Mouse (Mus musculus) liver, adult 2 months (tissue): ENCODE measurements around the gene Gng7. TPM values are rescaled to one million over a fixed set of nuclear protein-coding genes. Genes with fewer than 3 reads are reported as not detected.
"Not testable (repeated sequence)": the region's sequence is repeated elsewhere in the genome, so short reads cannot be mapped to it uniquely, and the experiment has no call there.

Experiments
- DNase-seq: peaks from one replicate; pipeline ENCODE4 v3.0.0-alpha.2; 2011; ENCODE audit warnings: low read depth, low spot score; ENCODE audit errors: extremely low read depth
- H3K27ac ChIP-seq: fragments of 200-500 bp; replicated peaks from 2 replicates; pipeline ENCODE4 v1.5.1; 2012; ENCODE audit warnings: low read depth, mild to moderate bottlenecking, control low read depth, inconsistent platforms, low read length; ENCODE audit not compliant: insufficient read depth
- H3K27me3 ChIP-seq: fragments of 200-500 bp; 2 replicates; pipeline ENCODE4 v1.6.1; 2012; ENCODE audit warnings: mild to moderate bottlenecking, moderate library complexity, low read length, inconsistent platforms; ENCODE audit not compliant: control insufficient read depth, insufficient read depth
- H3K36me3 ChIP-seq: fragments of 200-500 bp; 2 replicates; pipeline ENCODE4 v1.6.1; 2012; ENCODE audit warnings: low read length, inconsistent platforms; ENCODE audit not compliant: control insufficient read depth, insufficient read depth
- H3K4me1 ChIP-seq: fragments of 200-500 bp; 2 replicates; pipeline ENCODE4 v1.6.1; 2011; ENCODE audit warnings: low read length; ENCODE audit not compliant: control insufficient read depth, insufficient read depth
- H3K4me3 ChIP-seq: fragments of 200-500 bp; 2 replicates; pipeline ENCODE4 v1.5.1; 2011; ENCODE audit warnings: low read depth, mild to moderate bottlenecking, control low read depth, low read length, moderate library complexity; ENCODE audit not compliant: insufficient read depth
- H3K79me2 ChIP-seq: fragments of 200-500 bp; 2 replicates; pipeline ENCODE4 v1.6.1; 2012; ENCODE audit warnings: inconsistent platforms, mild to moderate bottlenecking, low read length, moderate library complexity; ENCODE audit not compliant: control insufficient read depth, insufficient read depth
- H3K9ac ChIP-seq: fragments of 200-500 bp; 2 replicates; pipeline ENCODE4 v1.6.1; 2012; ENCODE audit warnings: low read depth, mild to moderate bottlenecking, control low read depth, inconsistent platforms, low read length
- CTCF ChIP-seq: fragments of 200-500 bp; IDR thresholded peaks from 2 replicates; pipeline ENCODE4 v1.5.1; 2011; ENCODE audit warnings: low read depth, low read length, control low read depth
- POLR2A ChIP-seq: fragments of 200-500 bp; IDR thresholded peaks from 2 replicates; pipeline ENCODE4 v1.6.1; 2011; ENCODE audit warnings: low read length, control low read depth; ENCODE audit not compliant: insufficient read depth; ENCODE audit errors: extremely low read depth
- WGBS: fragments of 180-500 bp; shearing (Covaris S2); methylation state at CpG from one replicate; pipeline ENCODE4 v1.1.7; 2018; 5-methylcytosine and 5-hydroxymethylcytosine counted together
- polyA plus RNA-seq: library from polyadenylated mRNA; depleted of rRNA; stranded (reverse); fragments of >200 nt; gene quantifications from 2 replicates; pipeline ENCODE4 v1.2.3, GENCODE M21; 2012
- total RNA-seq: library from RNA; depleted of rRNA; stranded (reverse); fragments of >200 nt; gene quantifications from 2 replicates; pipeline ENCODE4 v1.2.3, GENCODE M21; 2014

Gng7 gene
- total and polyA plus RNA-seq, 2 experiments: 0.09 to 0.65 TPM

DNA sequence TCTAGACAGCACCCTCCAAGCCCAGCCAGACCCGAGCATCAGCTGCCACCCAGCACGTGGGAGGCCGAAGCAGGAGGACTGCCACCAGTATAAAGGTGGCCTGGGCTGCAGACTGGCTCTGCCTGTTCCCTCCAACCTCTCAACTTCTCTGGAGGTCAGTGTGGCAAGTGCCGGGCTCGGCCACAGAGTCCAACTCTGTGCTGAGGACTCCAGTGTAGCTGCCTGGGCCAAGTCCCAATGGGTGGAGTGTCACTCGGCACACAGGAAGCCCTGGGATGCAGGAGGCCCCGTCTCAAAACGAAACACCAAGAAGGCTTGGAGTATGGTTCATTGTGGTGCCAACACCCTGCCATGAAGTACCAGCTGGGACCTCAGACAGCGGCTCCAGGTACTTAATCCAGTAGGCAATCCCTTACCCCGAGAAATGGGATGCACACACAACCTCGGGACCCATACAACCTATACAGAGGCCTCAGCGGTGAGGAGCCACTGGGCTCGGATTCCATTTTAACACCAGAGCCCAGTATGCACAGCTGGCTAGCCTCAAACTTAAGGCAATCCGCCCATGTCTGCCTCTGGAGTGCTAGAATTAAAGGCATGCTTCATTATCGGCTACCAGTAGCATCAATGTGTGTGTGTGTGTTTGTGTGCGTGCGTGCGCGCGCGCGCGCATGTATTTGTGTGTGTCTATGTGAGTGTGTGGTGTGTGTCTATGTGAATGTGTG, 42.8 kb upstream of the Gng7 start:
- H3K9ac ChIP-seq: no peak overlapping the region
- peaks cover 49% of the 10 kb centered on the region for H3K79me2 ChIP-seq
- TF ChIP-seq POLR2A (no peak), CTCF (no peak)
- H3K4me1 ChIP-seq: peaks cover 21% of the 10 kb centered on the region
- peak; percentile 72 for DNase-seq
- H3K27ac ChIP-seq: no peak overlapping the region
- WGBS: 69% methylated on average over 23 of the region's 23 CpGs
- H3K36me3 ChIP-seq: no peaks in the 10 kb centered on the region
- no peaks in the 10 kb centered on the region for H3K27me3 ChIP-seq
- no peak overlapping the region for H3K4me3 ChIP-seq

DNA sequence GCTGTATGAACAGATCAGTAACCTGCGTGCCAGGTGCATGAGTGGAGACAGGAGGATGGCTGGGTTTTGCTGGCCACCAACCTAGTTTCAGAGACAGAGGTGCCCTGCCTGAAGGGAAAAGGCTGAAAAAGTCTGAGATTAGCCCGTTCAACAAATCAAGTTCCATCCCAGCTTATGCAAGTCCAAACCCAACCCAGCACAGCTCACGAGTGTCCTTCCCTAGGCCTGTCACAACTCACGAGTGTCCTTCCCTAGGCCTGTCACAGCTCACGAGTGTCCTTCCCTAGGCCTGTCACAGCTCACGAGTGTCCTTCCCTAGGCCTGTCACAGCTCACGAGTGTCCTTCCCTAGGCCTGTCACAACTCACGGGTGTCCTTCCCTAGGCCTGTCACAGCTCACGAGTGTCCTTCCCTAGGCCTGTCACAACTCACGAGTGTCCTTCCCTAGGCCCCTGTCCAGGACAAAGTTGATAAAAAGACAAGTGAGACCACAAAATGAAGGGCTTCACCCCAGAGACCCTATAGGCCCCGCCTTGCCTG, 41.1 kb upstream of the Gng7 start:
- not testable (repeated sequence) for DNase-seq, H3K27ac ChIP-seq, H3K36me3 ChIP-seq, H3K27me3 ChIP-seq, H3K4me3 ChIP-seq, H3K9ac ChIP-seq
- Histone ChIP-seq H3K4me1 (peaks cover 21% of the 10 kb centered on the region), H3K79me2 (peaks cover 49% of the 10 kb centered on the region)
- WGBS: 90% methylated on average over 11 of the region's 11 CpGs

DNA sequence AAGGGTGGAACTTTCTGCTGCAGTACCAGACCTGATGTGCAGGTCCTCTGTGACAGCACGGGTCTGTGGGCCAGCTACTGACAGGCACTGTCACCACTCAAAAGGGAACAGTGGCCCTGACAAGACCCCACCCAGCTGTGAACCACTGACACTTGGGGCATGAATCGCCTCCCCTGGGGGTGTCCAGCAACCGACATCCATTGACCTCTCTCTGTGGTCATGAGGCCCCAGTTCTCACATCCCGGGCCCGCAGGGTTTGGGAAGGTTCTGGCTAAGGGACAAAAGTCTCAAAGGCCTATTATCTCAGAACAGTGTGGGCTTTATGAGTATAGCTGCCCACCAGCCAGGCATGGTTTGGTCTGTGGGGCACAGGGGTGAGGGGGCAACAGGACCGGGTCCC, 40.4 kb upstream of the Gng7 start:
- no peak for TF ChIP-seq POLR2A
- no peak for TF ChIP-seq CTCF
- Histone ChIP-seq H3K79me2 (peaks cover 49% of the 10 kb centered on the region), H3K4me3 (no peak overlapping the region), H3K4me1 (peaks cover 21% of the 10 kb centered on the region), H3K27me3 (no peaks in the 10 kb centered on the region), H3K27ac (no peak overlapping the region), H3K9ac (no peak overlapping the region), H3K36me3 (no peaks in the 10 kb centered on the region)
- WGBS: 93% methylated on average over 6 of the region's 6 CpGs
- no peak for DNase-seq

DNA sequence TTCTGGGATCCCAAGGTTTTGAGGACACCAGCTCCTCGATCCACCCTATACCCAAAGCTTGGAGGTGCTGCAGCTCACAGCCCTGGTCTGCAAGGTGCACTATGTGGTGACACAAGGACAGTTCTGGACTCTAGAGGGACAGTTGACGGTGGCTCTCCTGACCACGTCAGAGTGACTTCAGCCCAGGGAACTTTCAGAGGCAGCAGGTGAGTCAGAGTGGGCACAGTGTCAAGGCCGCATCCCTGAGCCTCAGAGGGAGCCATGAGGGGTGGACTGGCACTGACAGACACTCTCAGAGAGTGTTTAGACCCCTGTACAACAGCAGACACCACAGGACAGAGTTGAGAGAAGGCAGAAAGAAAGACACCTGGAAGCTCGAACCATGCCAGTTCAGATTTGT, 37.8 kb upstream of the Gng7 start:
- H3K9ac ChIP-seq: no peak overlapping the region
- H3K79me2 ChIP-seq: peaks cover 28% of the 10 kb centered on the region
- H3K4me3 ChIP-seq: no peak overlapping the region
- no peaks in the 10 kb centered on the region for H3K27me3 ChIP-seq
- H3K27ac ChIP-seq: no peak overlapping the region
- H3K36me3 ChIP-seq: peaks cover 5% of the 10 kb centered on the region; the same call in 1 of the 2 replicates
- no peak for DNase-seq
- 75% methylated on average over 5 of the region's 5 CpGs for WGBS
- TF ChIP-seq POLR2A (no peak), CTCF (no peak)
- H3K4me1 ChIP-seq: 0 out of 2 replicates have a peak, but pooled peaks cover 4% of the 10 kb centered on the region

DNA sequence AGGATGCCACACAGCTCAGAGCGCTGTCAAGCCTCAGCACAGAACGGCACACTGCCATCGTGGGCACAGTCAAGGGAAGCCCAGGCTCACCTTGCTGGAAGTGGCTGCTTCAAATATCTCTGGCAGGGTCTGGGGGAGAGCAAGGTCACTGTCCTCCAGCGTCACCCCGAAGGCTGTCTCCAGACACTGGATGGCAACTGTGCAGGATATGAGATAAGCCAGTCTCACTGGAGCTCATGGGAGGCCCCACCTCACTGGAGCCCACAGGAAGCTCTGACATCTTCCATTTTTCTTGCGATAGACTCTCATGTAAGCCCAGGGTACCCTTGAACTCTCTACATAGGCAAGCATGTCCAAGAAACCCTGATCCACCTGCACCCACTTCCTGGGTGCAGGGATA, 36.4 kb upstream of the Gng7 start:
- H3K4me1 ChIP-seq: no peaks in the 10 kb centered on the region
- WGBS: 92% methylated on average over 6 of the region's 6 CpGs
- TF ChIP-seq CTCF (no peak), POLR2A (no peak)
- H3K4me3 ChIP-seq: no peak overlapping the region
- no peak overlapping the region for H3K9ac ChIP-seq
- DNase-seq: no peak
- no peak overlapping the region for H3K27ac ChIP-seq
- H3K36me3 ChIP-seq: peaks cover 9% of the 10 kb centered on the region
- H3K79me2 ChIP-seq: peaks cover 14% of the 10 kb centered on the region
- H3K27me3 ChIP-seq: no peaks in the 10 kb centered on the region

DNA sequence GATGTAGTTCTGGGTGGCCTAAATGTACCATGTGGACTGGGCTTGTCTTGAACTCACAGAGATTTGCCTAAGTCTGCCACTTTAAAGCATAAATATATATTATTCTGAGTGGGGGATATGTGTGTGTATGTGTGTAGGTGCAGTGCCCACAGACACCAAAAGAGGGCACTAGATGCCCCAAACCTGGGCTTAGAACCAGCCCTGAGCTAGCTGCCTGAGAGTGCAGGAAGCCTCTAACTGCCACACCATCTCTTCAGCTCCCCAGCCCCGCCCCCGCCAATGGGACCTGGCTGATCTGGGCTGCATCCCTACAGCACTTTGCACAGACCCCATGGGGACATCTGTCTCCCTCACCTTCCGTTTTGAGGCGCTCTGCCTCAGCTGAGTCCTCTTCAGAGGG, 35.9 kb upstream of the Gng7 start:
- no peak overlapping the region for H3K9ac ChIP-seq
- 99% methylated on average over 4 of the region's 4 CpGs for WGBS
- H3K4me3 ChIP-seq: no peak overlapping the region
- DNase-seq: peak; percentile 19
- TF ChIP-seq POLR2A (no peak), CTCF (peak; percentile 66)
- peaks cover 11% of the 10 kb centered on the region for H3K79me2 ChIP-seq
- H3K27me3 ChIP-seq: no peaks in the 10 kb centered on the region
- H3K4me1 ChIP-seq: no peaks in the 10 kb centered on the region
- no peak overlapping the region for H3K27ac ChIP-seq
- peaks cover 9% of the 10 kb centered on the region for H3K36me3 ChIP-seq

DNA sequence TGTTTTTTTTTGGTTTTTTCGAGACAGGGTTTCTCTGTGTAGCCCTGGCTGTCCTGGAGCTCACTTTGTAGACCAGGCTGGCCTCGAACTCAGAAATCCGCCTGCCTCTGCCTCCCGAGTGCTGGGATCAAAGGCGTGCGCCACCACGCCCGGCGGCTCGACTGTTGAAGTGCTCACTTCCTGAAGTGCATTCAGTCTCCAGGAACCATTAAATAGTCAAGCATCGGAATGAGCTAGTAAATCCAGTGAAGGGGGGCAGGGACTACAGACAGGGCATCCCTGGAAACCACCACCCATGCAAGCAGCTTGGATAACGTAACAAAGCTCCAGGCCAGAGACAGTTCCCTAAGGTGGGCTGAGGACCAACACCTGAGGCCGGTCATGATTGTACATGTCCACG, 30.5 kb upstream of the Gng7 start:
- H3K4me3 ChIP-seq, H3K9ac ChIP-seq, H3K27ac ChIP-seq, DNase-seq, H3K27me3 ChIP-seq, H3K79me2 ChIP-seq, H3K4me1 ChIP-seq: not testable (repeated sequence)
- WGBS: 92% methylated on average over 14 of the region's 14 CpGs
- peaks cover 12% of the 10 kb centered on the region for H3K36me3 ChIP-seq
